Mouse (Mus musculus) forebrain, postnatal 0 days (tissue): Measurements from ENCODE around the gene Gpc6. TPM values are rescaled to one million over a fixed set of nuclear protein-coding genes. Genes with fewer than 3 reads are reported as not detected.
A peak's percentile ranks its signal among the peaks of the same experiment; 100 is the strongest.

Experiments
- ATAC-seq: fragments of 200-750 bp; cut with Nextera tagmentation; 2 replicates; pipeline ENCODE4 v1.8.0; 2017; ENCODE audit warnings: mild to moderate bottlenecking, moderate library complexity
- DNase-seq: peaks from one replicate; pipeline ENCODE4 v3.0.0-alpha.2; 2015
- H3K27ac ChIP-seq: fragments of 300-500 bp; sonication (generic); 2 replicates; pipeline ENCODE4 v1.5.1; 2014; ENCODE audit warnings: low read depth, mild to moderate bottlenecking, antibody characterized with exemption, low read length, moderate library complexity, mixed read lengths
- H3K27me3 ChIP-seq: fragments of 300-500 bp; sonication (generic); 2 replicates; pipeline ENCODE4 v1.6.1; 2014; ENCODE audit warnings: mild to moderate bottlenecking, low read length, mixed read lengths; ENCODE audit not compliant: insufficient read depth
- H3K36me3 ChIP-seq: fragments of 300-500 bp; sonication (generic); 2 replicates; pipeline ENCODE4 v1.6.1; 2014; ENCODE audit warnings: mild to moderate bottlenecking, moderate library complexity; ENCODE audit not compliant: insufficient read depth
- H3K4me1 ChIP-seq: fragments of 300-500 bp; sonication (generic); 2 replicates; pipeline ENCODE4 v1.6.1; 2014; ENCODE audit warnings: antibody characterized with exemption; ENCODE audit not compliant: insufficient read depth
- H3K4me2 ChIP-seq: fragments of 300-500 bp; sonication (generic); 2 replicates; pipeline ENCODE4 v1.6.1; 2014; ENCODE audit warnings: low read depth, mild to moderate bottlenecking, moderate library complexity
- H3K4me3 ChIP-seq: fragments of 300-500 bp; sonication (generic); 2 replicates; pipeline ENCODE4 v1.5.1; 2014; ENCODE audit warnings: low read depth, low read length, mixed read lengths
- H3K9ac ChIP-seq: fragments of 300-500 bp; sonication (generic); 2 replicates; pipeline ENCODE4 v1.6.1; 2014; ENCODE audit warnings: mild to moderate bottlenecking
- H3K9me3 ChIP-seq: fragments of 300-500 bp; sonication (generic); 2 replicates; pipeline ENCODE4 v1.6.1; 2016; ENCODE audit warnings: low read length
- CTCF ChIP-seq: sonication (generic); IDR thresholded peaks from 2 replicates; pipeline ENCODE4 v1.5.1; 2016; ENCODE audit warnings: antibody characterized with exemption, control low read depth, low read depth
- WGBS: fragments of 180-500 bp; shearing (Covaris S2); extraction: QIAGEN DNeasy Blood & Tissue Kit; methylation state at CpG from one replicate; pipeline ENCODE4 v1.1.7; 2014; 5-methylcytosine and 5-hydroxymethylcytosine counted together
- polyA plus RNA-seq: library from polyadenylated mRNA; unstranded; fragments of >200 nt; fragmentation: Nextera tagmentation; extraction: Ambion mirVana; gene quantifications from 2 replicates; pipeline ENCODE4 v1.2.1, GENCODE M21; 2015
- total RNA-seq: library from RNA; depleted of rRNA; stranded (reverse); fragments of >200 nt; gene quantifications from 2 replicates; pipeline ENCODE4 v1.2.3, GENCODE M21; 2014

Gene Gpc6
- total and polyA plus RNA-seq, 2 experiments from 2014 or later, result 10.9 to 20.8 TPM

DNA sequence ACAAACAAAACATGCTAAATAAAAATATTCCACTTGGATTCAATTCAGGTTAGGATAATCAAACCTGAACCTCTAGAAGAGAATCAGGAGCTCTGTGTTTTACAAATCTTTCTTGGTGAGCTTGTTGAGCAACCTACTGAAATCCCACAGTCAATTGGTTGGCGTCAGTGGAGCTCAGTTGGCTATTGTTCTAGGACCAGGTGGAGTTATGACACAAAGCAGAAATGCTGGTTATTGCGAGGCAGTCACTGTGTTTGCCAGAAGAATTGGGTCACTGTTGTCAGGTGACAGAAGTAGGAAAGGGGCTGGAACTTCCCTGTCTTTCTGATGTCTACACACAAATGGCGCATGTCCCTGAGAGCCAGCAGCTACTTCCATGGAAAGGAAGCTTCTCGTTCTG lies 56.6 kb downstream of the Gpc6 start:
- no peaks in the 10 kb centered on the region for H3K36me3 ChIP-seq
- H3K4me3 ChIP-seq, result no peak overlapping the region
- H3K9ac ChIP-seq, result no peak overlapping the region
- TF ChIP-seq CTCF, result no peak
- H3K9me3 ChIP-seq, result no peaks in the 10 kb centered on the region
- no peaks in the 10 kb centered on the region for H3K4me1 ChIP-seq
- ATAC-seq (no peak), DNase-seq (no peak)
- WGBS, result 81% methylated on average over 4 of the region's 4 CpGs
- no peak overlapping the region for H3K4me2 ChIP-seq
- no peak overlapping the region for H3K27ac ChIP-seq
- no peaks in the 10 kb centered on the region for H3K27me3 ChIP-seq

DNA sequence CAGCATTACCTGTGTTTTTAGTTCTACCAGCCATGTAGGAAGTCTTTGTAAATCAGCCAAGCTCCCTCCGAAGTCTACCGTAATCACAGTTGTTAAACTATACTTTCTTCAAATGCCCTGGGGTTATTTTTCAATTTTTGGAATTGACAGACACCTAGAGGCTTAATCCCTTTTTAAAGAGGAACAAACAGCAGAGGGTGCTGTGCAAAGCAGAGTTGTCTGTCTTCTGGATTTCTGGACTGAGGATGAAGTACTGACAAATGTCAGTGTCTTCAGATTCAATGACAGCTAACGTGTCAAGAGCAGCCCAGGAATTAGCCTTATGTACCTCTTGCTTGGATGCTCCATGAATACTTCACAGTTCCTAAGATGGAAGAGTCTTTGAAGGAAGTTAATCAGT lies 62.2 kb downstream of the Gpc6 start:
- no peaks in the 10 kb centered on the region for H3K36me3 ChIP-seq
- no peak for TF ChIP-seq CTCF
- H3K9ac ChIP-seq, result no peak overlapping the region
- no peak for DNase-seq
- 75% methylated on average over 3 of the region's 3 CpGs for WGBS
- H3K27ac ChIP-seq, result no peak overlapping the region
- no peaks in the 10 kb centered on the region for H3K27me3 ChIP-seq
- H3K4me2 ChIP-seq, result no peak overlapping the region
- H3K9me3 ChIP-seq, result no peaks in the 10 kb centered on the region
- H3K4me1 ChIP-seq, result no peaks in the 10 kb centered on the region
- no peak overlapping the region for H3K4me3 ChIP-seq
- ATAC-seq, result no peak

DNA sequence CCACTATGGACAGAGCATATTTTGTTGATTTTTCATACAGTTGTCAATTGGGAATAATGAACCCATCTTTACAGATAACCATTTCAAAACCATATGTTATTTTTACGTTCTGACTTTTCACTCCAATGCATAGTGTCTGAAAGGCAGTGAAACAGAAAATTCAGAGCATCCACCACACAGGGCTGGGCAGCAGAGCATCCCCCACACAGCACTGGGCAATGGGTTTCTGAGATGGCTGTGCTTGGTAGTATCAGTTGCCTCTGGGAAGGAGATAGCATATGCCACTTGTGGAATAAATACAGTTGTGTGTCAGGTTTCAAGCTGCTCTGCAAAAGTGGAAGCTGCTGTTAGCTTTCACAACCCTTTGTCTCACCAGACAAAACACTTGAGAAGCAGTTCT lies 75.3 kb downstream of the Gpc6 start:
- ATAC-seq, result no peak
- no peaks in the 10 kb centered on the region for H3K27me3 ChIP-seq
- WGBS, result 78% methylated on average over 1 of the region's 1 CpGs
- no peaks in the 10 kb centered on the region for H3K4me1 ChIP-seq
- H3K9me3 ChIP-seq, result no peaks in the 10 kb centered on the region
- no peaks in the 10 kb centered on the region for H3K36me3 ChIP-seq
- no peak for DNase-seq
- H3K27ac ChIP-seq, result no peak overlapping the region
- no peak overlapping the region for H3K9ac ChIP-seq
- TF ChIP-seq CTCF, result no peak
- H3K4me3 ChIP-seq, result no peak overlapping the region
- H3K4me2 ChIP-seq, result no peak overlapping the region

DNA sequence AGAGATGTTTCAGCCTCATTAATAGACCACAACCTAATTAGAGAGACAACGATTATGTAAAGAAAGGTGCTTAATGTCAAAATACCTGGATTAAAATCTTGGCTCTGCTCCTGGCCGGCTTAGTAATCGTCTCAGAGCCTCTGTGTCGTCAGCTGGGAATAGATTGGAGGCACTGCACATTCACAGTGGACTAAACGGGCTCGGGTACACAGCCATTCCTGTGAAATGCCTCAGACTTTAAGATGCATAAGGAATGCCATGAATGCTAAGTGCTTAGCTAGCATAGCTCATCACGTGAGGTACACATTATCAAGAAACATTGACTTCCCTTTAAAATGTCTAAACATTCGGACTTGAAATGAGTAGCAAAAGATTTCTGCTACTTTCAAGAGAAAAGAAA lies 77.2 kb downstream of the Gpc6 start:
- TF ChIP-seq CTCF, result no peak

DNA sequence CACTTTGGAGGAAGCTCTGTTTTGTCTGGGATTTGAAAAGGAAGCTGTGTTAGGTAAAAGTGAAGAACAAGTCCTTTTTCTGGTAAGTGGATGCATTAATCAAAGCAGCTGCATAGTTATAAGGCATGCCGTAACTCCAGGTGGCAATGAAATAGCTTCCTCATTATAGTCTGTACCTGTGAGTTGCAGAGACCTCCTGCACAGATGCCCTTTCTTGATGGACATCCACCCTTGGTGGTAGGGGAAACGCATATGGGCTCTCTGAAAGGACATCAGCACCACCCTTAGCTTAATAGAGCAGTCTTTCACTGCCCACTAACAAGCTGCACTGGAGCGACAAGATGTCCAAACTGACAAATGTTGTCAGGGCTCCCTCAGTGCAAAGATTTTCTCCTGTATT lies 83.7 kb downstream of the Gpc6 start:
- Histone ChIP-seq H3K27ac (no peak overlapping the region), H3K36me3 (no peaks in the 10 kb centered on the region), H3K9ac (no peak overlapping the region), H3K27me3 (no peaks in the 10 kb centered on the region), H3K4me3 (no peak overlapping the region), H3K4me2 (no peak overlapping the region), H3K4me1 (no peaks in the 10 kb centered on the region), H3K9me3 (no peaks in the 10 kb centered on the region)
- no peak for ATAC-seq
- 52% methylated on average over 3 of the region's 3 CpGs for WGBS
- no peak for TF ChIP-seq CTCF
- no peak for DNase-seq

More for the DNA sequence above, 77.2 kb downstream of the Gpc6 start:
- H3K27ac ChIP-seq, result no peak overlapping the region
- H3K9ac ChIP-seq, result no peak overlapping the region
- no peaks in the 10 kb centered on the region for H3K36me3 ChIP-seq
- no peaks in the 10 kb centered on the region for H3K4me1 ChIP-seq
- no peaks in the 10 kb centered on the region for H3K9me3 ChIP-seq
- DNase-seq (no peak), ATAC-seq (no peak)
- 37% methylated on average over 8 of the region's 8 CpGs for WGBS
- H3K4me2 ChIP-seq, result no peak overlapping the region
- H3K27me3 ChIP-seq, result no peaks in the 10 kb centered on the region
- H3K4me3 ChIP-seq, result no peak overlapping the region

DNA sequence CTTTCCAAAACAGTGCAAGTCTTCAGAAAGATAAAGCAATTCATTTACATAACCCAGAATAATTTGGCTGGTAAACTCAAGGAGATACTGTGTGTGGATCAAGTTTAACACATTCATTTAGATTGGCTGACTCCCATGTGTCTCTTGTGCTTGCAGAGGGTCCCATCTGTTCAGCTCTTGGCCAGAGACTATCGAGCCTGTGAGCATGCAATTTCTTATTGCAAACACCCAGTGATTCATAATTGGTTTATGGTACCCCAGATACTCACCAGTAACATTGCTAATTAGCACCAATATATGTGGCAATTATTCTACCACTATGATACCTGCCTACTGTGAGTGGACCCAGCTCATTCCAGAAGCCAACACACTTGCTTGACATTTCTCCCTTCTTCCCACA lies 87.9 kb downstream of the Gpc6 start:
- no peak for TF ChIP-seq CTCF
- ATAC-seq (peak; percentile 95), DNase-seq (peak; percentile 71)
- Histone ChIP-seq H3K4me1 (no peaks in the 10 kb centered on the region), H3K4me3 (no peak overlapping the region), H3K9me3 (no peaks in the 10 kb centered on the region), H3K27me3 (no peaks in the 10 kb centered on the region), H3K27ac (no peak overlapping the region), H3K36me3 (no peaks in the 10 kb centered on the region), H3K9ac (no peak overlapping the region), H3K4me2 (no peak overlapping the region)
- 68% methylated on average over 1 of the region's 1 CpGs for WGBS

DNA sequence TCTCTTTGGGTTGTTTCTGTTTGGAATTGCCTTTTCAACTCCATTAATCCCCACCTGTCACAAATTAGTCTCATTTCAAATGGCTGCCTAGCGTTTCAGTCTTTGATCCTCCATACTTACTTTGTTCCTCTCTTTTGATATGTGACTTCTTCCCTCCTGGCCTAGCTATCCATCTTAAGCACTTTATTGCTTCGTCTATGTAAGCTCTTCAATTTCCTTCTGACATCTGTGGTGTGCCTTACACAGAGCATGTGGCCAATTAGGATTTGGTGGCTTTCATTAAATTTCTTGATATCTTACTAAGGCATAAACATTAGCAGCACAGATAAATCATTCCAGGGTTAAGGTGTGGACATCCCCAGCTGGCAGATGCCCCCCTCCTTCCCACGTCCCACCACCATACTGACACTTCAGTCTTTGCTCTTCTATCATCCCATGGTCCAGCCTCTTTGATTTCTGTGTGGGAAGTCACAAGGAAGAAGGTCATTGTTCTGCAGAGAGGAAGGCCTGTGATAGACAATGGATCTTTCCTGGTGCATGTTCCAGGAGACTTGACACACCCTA lies 88.5 kb downstream of the Gpc6 start:
- no peak overlapping the region for H3K9ac ChIP-seq
- no peaks in the 10 kb centered on the region for H3K27me3 ChIP-seq
- WGBS, result 38% methylated on average over 3 of the region's 3 CpGs
- H3K9me3 ChIP-seq, result no peaks in the 10 kb centered on the region
- ATAC-seq (no peak), DNase-seq (no peak)
- H3K36me3 ChIP-seq, result no peaks in the 10 kb centered on the region
- no peak overlapping the region for H3K4me2 ChIP-seq
- no peak overlapping the region for H3K4me3 ChIP-seq
- TF ChIP-seq CTCF, result no peak
- no peaks in the 10 kb centered on the region for H3K4me1 ChIP-seq
- no peak overlapping the region for H3K27ac ChIP-seq
